Mouse (Mus musculus): ENCODE results near the gene Cap2. TPM values are rescaled to one million over a fixed set of nuclear protein-coding genes. Genes with fewer than 3 reads are reported as not detected.

The Cap2 gene
- polyA plus RNA-seq, 1 experiment: not detected

DNA sequence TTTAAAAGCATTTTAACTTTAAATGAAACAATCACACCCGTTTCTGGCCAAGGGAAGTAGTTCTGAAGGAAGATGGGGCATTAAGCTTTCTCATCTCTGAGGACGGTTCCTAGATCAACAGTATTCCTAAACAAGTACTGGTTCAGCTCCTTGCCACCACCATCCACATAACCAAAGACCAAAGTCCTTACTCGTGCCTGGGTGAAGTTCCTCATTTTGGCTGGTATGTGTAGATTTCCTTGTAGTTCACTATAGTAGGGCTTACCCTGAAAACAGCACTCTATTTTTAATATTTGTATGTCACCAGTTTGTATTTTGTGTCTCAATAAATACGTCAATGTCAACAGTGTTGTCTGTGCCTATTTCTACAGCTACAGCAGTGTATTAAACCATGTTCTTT is 176.1 kb downstream of the Cap2 start:
- TF ChIP-seq GATA1 (IDR thresholded peaks at IDR 0.05; ENCODE audit: low read length) (no peak), TAL1 (IDR thresholded peaks at IDR 0.05; ENCODE audit: low read length) (no peak)
- Histone ChIP-seq H3K36me3 (ENCODE audit: control insufficient read depth) (peaks cover 91% of the 10 kb centered on the region), H3K9me3 (ENCODE audit: control insufficient read depth, low read length) (no peaks in the 10 kb centered on the region), H3K4me1 (ENCODE audit: control insufficient read depth) (no peaks in the 10 kb centered on the region), H3K27me3 (ENCODE audit: control insufficient read depth) (no peaks in the 10 kb centered on the region), H3K4me3 (replicated peaks) (no peak overlapping the region)

DNA sequence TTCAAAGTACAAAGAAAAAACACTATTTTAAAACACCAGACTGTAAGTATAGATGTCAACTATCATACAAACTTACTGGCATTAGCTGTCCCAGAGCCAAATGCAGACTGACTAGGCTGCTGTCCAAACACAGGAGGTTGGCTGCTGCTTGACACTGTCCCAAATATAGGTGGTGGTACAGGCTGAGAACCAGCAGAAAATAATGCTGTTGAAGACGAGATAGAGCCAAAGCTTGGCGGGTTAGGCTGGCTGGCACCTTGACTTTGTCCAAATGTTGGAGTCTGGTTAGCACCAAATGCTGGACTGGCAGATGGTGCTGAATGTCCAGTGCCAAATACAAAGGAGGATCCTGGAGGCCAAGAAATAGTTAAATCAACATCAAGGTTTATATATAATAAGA is 181.3 kb downstream of the Cap2 start:
- Histone ChIP-seq H3K9me3 (ENCODE audit: control insufficient read depth, low read length) (no peaks in the 10 kb centered on the region), H3K36me3 (ENCODE audit: control insufficient read depth) (peaks cover 96% of the 10 kb centered on the region), H3K4me1 (ENCODE audit: control insufficient read depth) (no peaks in the 10 kb centered on the region), H3K27me3 (ENCODE audit: control insufficient read depth) (no peaks in the 10 kb centered on the region), H3K4me3 (replicated peaks) (no peak overlapping the region)
- TF ChIP-seq TAL1 (IDR thresholded peaks at IDR 0.05; ENCODE audit: low read length): no peak
- TF ChIP-seq GATA1 (IDR thresholded peaks at IDR 0.05; ENCODE audit: low read length): no peak

DNA sequence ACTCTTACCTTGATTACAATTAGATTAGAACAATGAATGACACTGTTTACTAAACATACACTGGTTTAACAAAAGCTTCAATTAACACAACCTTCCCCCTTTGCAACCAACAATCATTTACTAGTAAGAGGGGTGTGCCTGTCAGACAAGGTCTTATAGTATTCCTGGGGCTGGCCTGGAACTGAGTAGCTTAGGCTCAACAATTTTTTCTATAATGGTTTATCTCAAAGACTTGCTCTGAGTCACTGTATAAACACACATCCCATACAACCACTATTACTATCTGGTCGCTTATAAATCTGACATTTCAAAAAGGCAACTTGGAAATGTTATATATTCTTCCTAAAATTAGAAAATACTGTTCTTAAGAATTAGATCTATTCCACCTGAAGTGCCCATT is 181.7 kb downstream of the Cap2 start:
- H3K9me3 ChIP-seq (ENCODE audit: control insufficient read depth, low read length): no peaks in the 10 kb centered on the region
- H3K4me3 ChIP-seq (replicated peaks): no peak overlapping the region
- H3K27me3 ChIP-seq (ENCODE audit: control insufficient read depth): no peaks in the 10 kb centered on the region
- no peaks in the 10 kb centered on the region for H3K4me1 ChIP-seq (ENCODE audit: control insufficient read depth)
- H3K36me3 ChIP-seq (ENCODE audit: control insufficient read depth): peaks cover 96% of the 10 kb centered on the region
- TF ChIP-seq TAL1 (IDR thresholded peaks at IDR 0.05; ENCODE audit: low read length) (no peak), GATA1 (IDR thresholded peaks at IDR 0.05; ENCODE audit: low read length) (no peak)

DNA sequence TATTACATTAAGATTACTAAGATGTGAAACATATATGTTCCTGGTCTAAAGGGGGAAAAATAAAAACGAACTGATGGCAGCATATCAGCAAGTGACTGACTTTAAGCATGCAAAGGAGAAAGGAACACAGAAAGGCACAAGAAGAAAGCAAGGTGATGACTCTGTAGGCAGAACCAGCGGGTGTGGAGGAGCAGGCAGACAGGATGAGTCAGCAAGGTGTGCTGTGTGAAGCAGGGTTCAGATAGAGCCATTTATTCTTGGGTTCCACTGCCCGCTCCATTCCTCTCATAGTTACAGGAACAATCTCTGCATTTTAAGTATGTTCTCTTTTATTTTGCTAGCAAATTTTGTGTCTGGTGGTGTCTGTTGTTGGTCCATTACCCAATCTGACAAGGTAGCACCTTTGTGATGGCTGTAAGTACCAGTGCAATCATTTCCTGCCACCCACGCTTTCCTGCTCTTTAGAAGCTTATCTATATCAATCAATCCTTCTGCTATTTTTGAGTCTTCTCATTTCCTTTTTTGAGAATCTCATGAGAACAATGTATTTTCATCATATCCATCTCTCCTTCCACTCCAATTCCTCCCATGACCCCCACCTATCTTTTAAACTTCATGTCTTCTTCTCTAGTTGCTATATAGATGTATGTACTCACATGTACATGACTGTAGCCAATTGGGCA is 189.1 kb downstream of the Cap2 start:
- Histone ChIP-seq H3K9me3 (ENCODE audit: control insufficient read depth, low read length) (no peaks in the 10 kb centered on the region), H3K4me3 (replicated peaks) (no peak overlapping the region), H3K27me3 (ENCODE audit: control insufficient read depth) (no peaks in the 10 kb centered on the region), H3K4me1 (ENCODE audit: control insufficient read depth) (peaks cover 4% of the 10 kb centered on the region), H3K36me3 (ENCODE audit: control insufficient read depth) (peaks cover 100% of the 10 kb centered on the region)
- TF ChIP-seq TAL1 (IDR thresholded peaks at IDR 0.05; ENCODE audit: low read length) (no peak), GATA1 (IDR thresholded peaks at IDR 0.05; ENCODE audit: low read length) (no peak)

DNA sequence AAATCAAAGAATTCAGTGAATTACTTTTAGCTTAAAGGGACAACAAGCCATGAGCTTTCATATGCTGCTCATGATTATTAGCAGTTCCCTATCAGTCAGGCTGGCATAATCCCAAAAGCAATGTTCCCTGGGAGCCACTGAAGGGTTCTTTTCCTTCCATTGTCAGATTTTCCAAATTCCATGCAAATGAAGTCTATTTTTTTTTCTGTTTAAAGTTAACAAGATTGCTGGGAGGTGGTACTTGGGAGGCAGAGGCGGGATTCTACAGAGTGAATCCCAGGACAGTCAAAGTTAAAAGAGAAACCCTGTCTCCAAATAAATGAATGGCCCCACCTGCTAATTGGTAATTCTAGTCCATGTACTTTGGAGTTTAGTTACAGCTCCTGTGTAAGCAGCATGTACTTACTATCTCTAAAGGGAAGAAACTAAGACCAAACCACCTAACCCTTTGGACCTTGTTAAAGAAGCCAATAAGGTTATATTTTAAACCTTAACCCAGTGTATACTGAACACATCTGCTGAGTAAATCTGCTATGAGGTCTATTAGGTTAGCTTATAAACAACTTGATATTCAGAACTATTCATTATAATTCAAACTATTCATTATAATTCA is 193.8 kb downstream of the Cap2 start:
- TF ChIP-seq GATA1 (IDR thresholded peaks at IDR 0.05; ENCODE audit: low read length): no peak
- no peak for TF ChIP-seq TAL1 (IDR thresholded peaks at IDR 0.05; ENCODE audit: low read length)
- H3K27me3 ChIP-seq (ENCODE audit: control insufficient read depth): no peaks in the 10 kb centered on the region
- H3K4me1 ChIP-seq (ENCODE audit: control insufficient read depth): peaks cover 4% of the 10 kb centered on the region
- no peak overlapping the region for H3K4me3 ChIP-seq (replicated peaks)
- H3K36me3 ChIP-seq (ENCODE audit: control insufficient read depth): peaks cover 100% of the 10 kb centered on the region
- H3K9me3 ChIP-seq (ENCODE audit: control insufficient read depth, low read length): no peaks in the 10 kb centered on the region

DNA sequence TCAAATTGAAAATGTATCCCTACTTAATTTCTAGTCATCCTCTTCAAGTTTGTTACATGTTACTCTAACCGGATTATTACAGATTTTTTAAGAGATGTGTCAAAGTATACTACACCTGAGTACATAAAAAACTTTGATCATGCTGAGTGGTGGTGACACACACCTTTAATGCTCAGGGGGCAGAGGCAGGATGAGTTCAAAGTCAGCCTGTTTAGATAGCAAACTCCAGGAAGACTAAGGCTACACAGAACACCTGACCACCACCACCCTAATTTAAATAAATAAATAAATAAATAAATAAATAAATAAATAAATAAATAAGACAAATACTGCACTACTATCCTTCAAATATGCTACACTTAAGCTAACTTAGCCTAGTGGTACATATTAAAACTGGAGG is 194.3 kb downstream of the Cap2 start:
- no peak overlapping the region for H3K4me3 ChIP-seq (replicated peaks)
- no peaks in the 10 kb centered on the region for H3K9me3 ChIP-seq (ENCODE audit: control insufficient read depth, low read length)
- no peaks in the 10 kb centered on the region; the same call in 1 of the 2 replicates for H3K4me1 ChIP-seq (ENCODE audit: control insufficient read depth)
- H3K36me3 ChIP-seq (ENCODE audit: control insufficient read depth): peaks cover 100% of the 10 kb centered on the region
- H3K27me3 ChIP-seq (ENCODE audit: control insufficient read depth): no peaks in the 10 kb centered on the region
- TF ChIP-seq TAL1 (IDR thresholded peaks at IDR 0.05; ENCODE audit: low read length) (no peak), GATA1 (IDR thresholded peaks at IDR 0.05; ENCODE audit: low read length) (no peak)

DNA sequence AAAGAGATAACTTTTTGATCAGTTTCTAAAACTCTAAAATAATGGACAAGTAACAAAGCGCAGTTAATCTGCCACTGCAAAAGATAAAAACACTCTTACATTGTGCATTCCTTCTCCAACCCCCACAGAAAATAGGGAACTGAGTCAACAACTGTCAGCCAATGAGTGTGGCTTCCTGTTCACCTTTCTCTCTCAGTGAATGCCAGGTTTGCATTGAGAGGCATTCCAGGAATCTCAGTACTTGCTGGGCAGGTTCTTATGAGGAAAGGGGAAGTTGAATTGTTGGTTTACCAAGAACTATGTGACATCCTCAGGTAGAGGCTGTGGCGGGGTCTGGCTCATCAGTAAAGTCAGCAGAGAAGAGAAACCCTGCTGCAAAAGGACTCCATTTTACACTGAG is 195.1 kb downstream of the Cap2 start:
- TF ChIP-seq TAL1 (IDR thresholded peaks at IDR 0.05; ENCODE audit: low read length): no peak
- TF ChIP-seq GATA1 (IDR thresholded peaks at IDR 0.05; ENCODE audit: low read length): no peak
- H3K9me3 ChIP-seq (ENCODE audit: control insufficient read depth, low read length): no peaks in the 10 kb centered on the region
- peaks cover 100% of the 10 kb centered on the region for H3K36me3 ChIP-seq (ENCODE audit: control insufficient read depth)
- H3K4me1 ChIP-seq (ENCODE audit: control insufficient read depth): no peaks in the 10 kb centered on the region; the same call in 1 of the 2 replicates
- H3K4me3 ChIP-seq (replicated peaks): no peak overlapping the region
- no peaks in the 10 kb centered on the region for H3K27me3 ChIP-seq (ENCODE audit: control insufficient read depth)

DNA sequence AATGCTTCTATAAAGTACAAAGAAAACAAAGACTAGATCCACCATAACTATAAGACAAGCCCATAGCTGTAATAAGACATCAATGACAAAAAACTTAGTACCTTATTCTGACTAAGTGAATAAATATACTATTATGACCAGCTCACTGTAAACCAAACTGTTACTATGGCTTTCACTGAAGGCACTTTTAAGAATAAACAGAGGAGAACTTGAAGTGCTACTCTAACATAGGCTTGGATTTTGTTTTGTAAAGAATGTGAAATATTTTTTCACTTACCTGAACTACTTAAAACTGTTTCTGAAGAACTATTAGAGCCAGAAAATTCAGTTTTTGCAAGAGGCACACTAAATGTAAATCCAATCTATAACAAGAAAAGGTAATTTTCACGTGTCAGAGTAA is 197.7 kb downstream of the Cap2 start:
- Histone ChIP-seq H3K27me3 (ENCODE audit: control insufficient read depth) (no peaks in the 10 kb centered on the region), H3K4me3 (replicated peaks) (no peak overlapping the region), H3K36me3 (ENCODE audit: control insufficient read depth) (peaks cover 99% of the 10 kb centered on the region), H3K9me3 (ENCODE audit: control insufficient read depth, low read length) (no peaks in the 10 kb centered on the region), H3K4me1 (ENCODE audit: control insufficient read depth) (no peaks in the 10 kb centered on the region)
- TF ChIP-seq TAL1 (IDR thresholded peaks at IDR 0.05; ENCODE audit: low read length): no peak

Other genes with a start within 250 kb of the Cap2 start
- not detected in 2 replicates for gene Stmnd1, start 228.1 kb upstream of the Cap2 start, polyA plus RNA-seq (2012)
- gene Rbm24, start 83.4 kb upstream of the Cap2 start, polyA plus RNA-seq (2012): not detected in 2 replicates
- gene Fam8a1, start 167.7 kb downstream of the Cap2 start, polyA plus RNA-seq (2012): 0.70 and 0.72 TPM in 2 replicates
- gene Nup153, start 226.1 kb downstream of the Cap2 start, polyA plus RNA-seq (2012): 0.57 and 1.6 TPM in 2 replicates

Data from erythroblast, embryonic 14.5 days (primary cell).